Mouse (Mus musculus): ENCODE measurements around the gene Msl3l2.

DNA sequence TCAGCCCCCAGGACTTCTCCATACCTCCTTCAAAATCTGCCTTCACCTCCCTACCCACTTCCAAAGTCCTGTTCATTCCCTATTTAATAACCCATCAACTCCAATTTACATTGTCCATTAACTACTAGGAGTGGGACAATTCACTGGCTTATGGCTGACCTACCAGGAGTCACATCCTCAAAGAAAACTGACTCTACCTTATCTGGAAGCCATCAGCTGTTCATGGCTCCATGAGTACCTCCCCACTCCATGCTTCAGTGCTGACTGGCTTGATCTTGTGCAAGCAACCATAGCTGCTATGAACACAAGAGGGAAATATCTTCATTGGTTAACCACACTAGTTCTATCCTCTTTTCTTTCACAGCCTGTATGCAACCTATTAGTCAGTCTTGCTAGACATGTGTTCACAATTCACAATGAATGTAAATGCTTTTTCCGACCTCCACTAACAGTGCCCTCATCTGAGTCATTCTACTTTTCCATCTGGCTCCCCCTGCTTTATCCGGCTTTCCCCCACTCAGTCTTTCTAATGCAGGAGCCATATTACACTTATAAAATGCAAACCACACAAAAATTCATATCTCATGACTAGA lies 45.4 kb upstream of the Msl3l2 start:
- TF ChIP-seq CTCF (IDR thresholded peaks at IDR 0.05; ENCODE audit: low read depth, low read length) (no peak), POLR2A (IDR thresholded peaks at IDR 0.05; ENCODE audit: borderline replicate concordance, low read depth, low read length) (no peak)
